Mouse (Mus musculus) liver, embryonic 13.5 days (tissue): ENCODE measurements around the gene Tnfsfm13. TPM values are rescaled to one million over a fixed set of nuclear protein-coding genes. Genes with fewer than 3 reads are reported as not detected.

Experiments
- ATAC-seq: fragments of 200-750 bp; cut with Nextera tagmentation; 2 replicates; pipeline ENCODE4 v1.8.0; 2017; ENCODE audit warnings: low read depth, mild to moderate bottlenecking, moderate number of reproducible peaks, moderate library complexity
- DNase-seq: peaks from one replicate; pipeline ENCODE4 v3.0.0; 2022
- H3K27ac ChIP-seq: fragments of 300-500 bp; sonication (generic); 2 replicates; pipeline ENCODE4 v1.5.1; 2015; ENCODE audit warnings: moderate library complexity, mild to moderate bottlenecking, inconsistent platforms
- H3K27me3 ChIP-seq: fragments of 300-500 bp; sonication (generic); 2 replicates; pipeline ENCODE4 v1.6.1; 2015; ENCODE audit warnings: mild to moderate bottlenecking, inconsistent platforms
- H3K36me3 ChIP-seq: fragments of 300-500 bp; sonication (generic); 2 replicates; pipeline ENCODE4 v1.6.1; 2015; ENCODE audit warnings: mild to moderate bottlenecking, inconsistent platforms
- H3K4me1 ChIP-seq: fragments of 300-500 bp; sonication (generic); replicated peaks from 2 replicates; pipeline ENCODE4 v1.6.1; 2015; ENCODE audit warnings: inconsistent platforms
- H3K4me2 ChIP-seq: fragments of 300-500 bp; sonication (generic); 2 replicates; pipeline ENCODE4 v1.6.1; 2015; ENCODE audit warnings: inconsistent platforms, mild to moderate bottlenecking, moderate library complexity
- H3K4me3 ChIP-seq: fragments of 300-500 bp; sonication (generic); replicated peaks from 2 replicates; pipeline ENCODE4 v1.5.1; 2015; ENCODE audit warnings: mild to moderate bottlenecking, inconsistent platforms
- H3K9ac ChIP-seq: fragments of 300-500 bp; sonication (generic); 2 replicates; pipeline ENCODE4 v1.6.1; 2015; ENCODE audit warnings: mild to moderate bottlenecking, inconsistent platforms
- H3K9me3 ChIP-seq: fragments of 300-500 bp; sonication (generic); replicated peaks from 2 replicates; pipeline ENCODE4 v1.6.1; 2016; ENCODE audit warnings: inconsistent platforms
- WGBS: fragments of 180-500 bp; shearing (Covaris S2); methylation state at CpG from one replicate; pipeline ENCODE4 v1.1.7; 2015; ENCODE audit not compliant: insufficient replicate concordance; 5-methylcytosine and 5-hydroxymethylcytosine counted together
- polyA plus RNA-seq: library from polyadenylated mRNA; unstranded; fragments of >200 nt; fragmentation: Nextera tagmentation; extraction: Ambion mirVana; gene quantifications from 2 replicates; pipeline ENCODE4 v1.2.1, GENCODE M21; 2015

Gene Tnfsfm13
- polyA plus RNA-seq, 1 experiment from 2014 or later, result 1.4 TPM

GRCm38 (mm10) chr11:69662213-69662966 is 33.5 kb downstream of the Tnfsfm13 start, which contains the start of gene Mpdu1:
Gene Mpdu1, minus strand, starts transcription at chr11:69662642.
- Histone ChIP-seq H3K4me3 (peak within 1 kb of the TSS; percentile 68), H3K4me2 (peak within 1 kb of the TSS; percentile 84), H3K27ac (peak within 1 kb of the TSS; percentile 96), H3K36me3 (peaks cover 64% of the 10 kb centered on the region), H3K9me3 (no peaks in the 10 kb centered on the region), H3K4me1 (peaks cover 64% of the 10 kb centered on the region), H3K9ac (peak within 1 kb of the TSS; percentile 79), H3K27me3 (no peaks in the 10 kb centered on the region)
- DNase-seq, result peak; percentile 92
- peak; percentile 93 for ATAC-seq
- WGBS, result under 1% methylated on average over 48 of the region's 48 CpGs

GRCm38 (mm10) chr11:69661221-69661881 is 34.5 kb downstream of the Tnfsfm13 start:
- peak overlapping the region; percentile 84 for H3K4me2 ChIP-seq
- H3K4me3 ChIP-seq, result peak overlapping the region; percentile 68
- H3K27ac ChIP-seq, result peak overlapping the region; percentile 96
- ATAC-seq (0 out of 2 replicates have a peak, but pooled peaks have one; percentile 16), DNase-seq (peak; percentile 38)
- 43% methylated on average over 3 of the region's 3 CpGs for WGBS
- no peaks in the 10 kb centered on the region for H3K27me3 ChIP-seq
- peak overlapping the region; percentile 79 for H3K9ac ChIP-seq
- peaks cover 65% of the 10 kb centered on the region for H3K36me3 ChIP-seq
- no peaks in the 10 kb centered on the region for H3K9me3 ChIP-seq
- H3K4me1 ChIP-seq, result peaks cover 71% of the 10 kb centered on the region

- 81% methylated on average over 15 of the region's 15 CpGs for WGBS
Measured at GRCm38 (mm10) chr11:69657462-69657881, 38.4 kb downstream of the Tnfsfm13 start.

GRCm38 (mm10) chr11:69656617-69657461 is 39.1 kb downstream of the Tnfsfm13 start:
- peak overlapping the region; percentile 18; the same call in 1 of the 2 replicates for H3K4me2 ChIP-seq

More at GRCm38 (mm10) chr11:69657462-69657881, 38.4 kb downstream of the Tnfsfm13 start:
- Histone ChIP-seq H3K9me3 (no peaks in the 10 kb centered on the region), H3K9ac (no peak overlapping the region), H3K4me1 (peaks cover 68% of the 10 kb centered on the region), H3K4me3 (no peak overlapping the region), H3K36me3 (peaks cover 67% of the 10 kb centered on the region), H3K4me2 (no peak overlapping the region), H3K27me3 (no peaks in the 10 kb centered on the region), H3K27ac (no peak overlapping the region)
- no peak for DNase-seq
- no peak for ATAC-seq

GRCm38 (mm10) chr11:69656065-69656455 is 39.8 kb downstream of the Tnfsfm13 start:
- ATAC-seq (no peak), DNase-seq (no peak)
- H3K4me2 ChIP-seq, result no peak overlapping the region
- H3K36me3 ChIP-seq, result peaks cover 81% of the 10 kb centered on the region
- H3K9me3 ChIP-seq, result no peaks in the 10 kb centered on the region
- 89% methylated on average over 5 of the region's 5 CpGs for WGBS
- no peak overlapping the region for H3K4me3 ChIP-seq
- no peaks in the 10 kb centered on the region for H3K27me3 ChIP-seq
- 0 out of 2 replicates have a peak overlapping the region, but pooled peaks have one; percentile 38 for H3K9ac ChIP-seq
- peaks cover 65% of the 10 kb centered on the region for H3K4me1 ChIP-seq
- no peak overlapping the region for H3K27ac ChIP-seq

More at GRCm38 (mm10) chr11:69656617-69657461, 39.1 kb downstream of the Tnfsfm13 start:
- DNase-seq (peak; percentile 36), ATAC-seq (peak; percentile 52; the same call in 1 of the 2 replicates)
- H3K36me3 ChIP-seq, result peaks cover 73% of the 10 kb centered on the region
- peak overlapping the region; percentile 60 for H3K27ac ChIP-seq
- 48% methylated on average over 10 of the region's 10 CpGs for WGBS
- H3K27me3 ChIP-seq, result no peaks in the 10 kb centered on the region
- peaks cover 73% of the 10 kb centered on the region for H3K4me1 ChIP-seq
- H3K9me3 ChIP-seq, result no peaks in the 10 kb centered on the region
- H3K4me3 ChIP-seq, result no peak overlapping the region
- peak overlapping the region; percentile 38; the same call in 1 of the 2 replicates for H3K9ac ChIP-seq

GRCm38 (mm10) chr11:69655264-69656064 is 40.4 kb downstream of the Tnfsfm13 start, which contains the start of gene Sox15:
Gene Sox15, plus strand, starts transcription at chr11:69655314.
- H3K9ac ChIP-seq, result no peak within 1 kb of the TSS
- H3K4me2 ChIP-seq, result 0 out of 2 replicates have a peak within 1 kb of the TSS, but pooled peaks have one; percentile 23
- H3K4me3 ChIP-seq, result no peak within 1 kb of the TSS
- WGBS, result 37% methylated on average over 34 of the region's 34 CpGs
- peaks cover 87% of the 10 kb centered on the region for H3K36me3 ChIP-seq
- peak; percentile 60 for ATAC-seq
- H3K27ac ChIP-seq, result peak within 1 kb of the TSS; percentile 30
- no peaks in the 10 kb centered on the region for H3K27me3 ChIP-seq
- peaks cover 59% of the 10 kb centered on the region for H3K4me1 ChIP-seq
- H3K9me3 ChIP-seq, result no peaks in the 10 kb centered on the region
- peak; percentile 43 for DNase-seq

- H3K9me3 ChIP-seq, result no peaks in the 10 kb centered on the region
- H3K9ac ChIP-seq, result no peak overlapping the region
- H3K36me3 ChIP-seq, result peaks cover 91% of the 10 kb centered on the region
- ATAC-seq (no peak), DNase-seq (no peak)
- 38% methylated on average over 9 of the region's 9 CpGs for WGBS
- H3K4me1 ChIP-seq, result peaks cover 53% of the 10 kb centered on the region
- H3K4me2 ChIP-seq, result no peak overlapping the region
- H3K27me3 ChIP-seq, result no peaks in the 10 kb centered on the region
- no peak overlapping the region for H3K4me3 ChIP-seq
- peak overlapping the region; percentile 30 for H3K27ac ChIP-seq
Measured at GRCm38 (mm10) chr11:69654760-69655159, 41.1 kb downstream of the Tnfsfm13 start.

- Histone ChIP-seq H3K9ac (no peak overlapping the region), H3K36me3 (peaks cover 91% of the 10 kb centered on the region), H3K4me3 (no peak overlapping the region), H3K4me2 (no peak overlapping the region), H3K27me3 (no peaks in the 10 kb centered on the region), H3K4me1 (peaks cover 53% of the 10 kb centered on the region), H3K9me3 (no peaks in the 10 kb centered on the region), H3K27ac (no peak overlapping the region; the same call in 1 of the 2 replicates)
- 65% methylated on average over 5 of the region's 5 CpGs for WGBS
- ATAC-seq (no peak), DNase-seq (no peak)
Measured at GRCm38 (mm10) chr11:69653399-69653798, 42.5 kb downstream of the Tnfsfm13 start.

- Histone ChIP-seq H3K4me1 (0 out of 2 replicates have a peak, but pooled peaks cover 2% of the 10 kb centered on the region), H3K27me3 (no peaks in the 10 kb centered on the region), H3K4me2 (no peak overlapping the region), H3K4me3 (no peak overlapping the region), H3K9me3 (no peaks in the 10 kb centered on the region), H3K27ac (0 out of 2 replicates have a peak overlapping the region, but pooled peaks have one; percentile 13), H3K36me3 (peaks cover 96% of the 10 kb centered on the region), H3K9ac (no peak overlapping the region)
- 83% methylated on average over 5 of the region's 5 CpGs for WGBS
- ATAC-seq (no peak), DNase-seq (no peak)
Measured at GRCm38 (mm10) chr11:69645860-69646259, 50.0 kb downstream of the Tnfsfm13 start.

- H3K4me1 ChIP-seq, result peaks cover 45% of the 10 kb centered on the region
- no peak overlapping the region for H3K27ac ChIP-seq
- 81% methylated on average over 3 of the region's 3 CpGs for WGBS
- no peaks in the 10 kb centered on the region for H3K9me3 ChIP-seq
- ATAC-seq, result no peak
- DNase-seq, result no peak
- no peaks in the 10 kb centered on the region for H3K27me3 ChIP-seq
- peak overlapping the region; percentile 4 for H3K4me2 ChIP-seq
- peak overlapping the region; percentile 97; the same call in 1 of the 2 replicates for H3K9ac ChIP-seq
- H3K4me3 ChIP-seq, result no peak overlapping the region; the same call in 1 of the 2 replicates
- peaks cover 21% of the 10 kb centered on the region for H3K36me3 ChIP-seq
Measured at GRCm38 (mm10) chr11:69635471-69635870, 60.4 kb downstream of the Tnfsfm13 start.
